Mouse (Mus musculus) c-Kit-negative CD71-positive TER-119-positive erythroid progenitor cells, embryonic 14.5 days (primary cell): ENCODE data around the gene Rasl10b.

ENCODE experiments used
- DNase-seq: peaks from one replicate; pipeline ENCODE4 v3.0.0-alpha.2; 2013; ENCODE audit warnings: low read depth, low spot score

The Rasl10b gene

GRCm38 (mm10) chr11:83462711-83463244, 53.8 kb downstream of the Rasl10b start, which contains the start of gene Mmp28:
Gene Mmp28, minus strand, starts transcription at chr11:83463071.
- no peak for DNase-seq

DNA sequence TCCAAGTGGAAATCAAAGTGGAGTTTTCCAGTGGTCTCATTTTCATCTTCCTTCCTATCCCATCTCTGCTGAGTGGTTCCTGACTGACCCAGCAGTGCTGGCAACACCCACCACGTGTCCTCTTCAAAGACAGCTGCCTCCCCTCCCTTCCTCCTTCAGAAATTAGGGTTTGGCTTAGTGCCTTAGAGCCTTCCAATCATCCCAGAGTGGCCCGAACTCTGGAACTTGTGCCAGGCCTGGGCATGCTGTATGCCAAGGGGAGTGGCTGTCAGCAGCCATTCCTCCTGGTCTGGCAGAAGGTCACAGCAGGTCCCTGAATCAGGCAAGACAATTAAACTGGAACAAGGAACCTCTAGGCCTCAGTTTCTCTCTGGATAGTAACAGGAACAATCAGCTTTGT, 57.0 kb downstream of the Rasl10b start:
- DNase-seq = no peak

DNA sequence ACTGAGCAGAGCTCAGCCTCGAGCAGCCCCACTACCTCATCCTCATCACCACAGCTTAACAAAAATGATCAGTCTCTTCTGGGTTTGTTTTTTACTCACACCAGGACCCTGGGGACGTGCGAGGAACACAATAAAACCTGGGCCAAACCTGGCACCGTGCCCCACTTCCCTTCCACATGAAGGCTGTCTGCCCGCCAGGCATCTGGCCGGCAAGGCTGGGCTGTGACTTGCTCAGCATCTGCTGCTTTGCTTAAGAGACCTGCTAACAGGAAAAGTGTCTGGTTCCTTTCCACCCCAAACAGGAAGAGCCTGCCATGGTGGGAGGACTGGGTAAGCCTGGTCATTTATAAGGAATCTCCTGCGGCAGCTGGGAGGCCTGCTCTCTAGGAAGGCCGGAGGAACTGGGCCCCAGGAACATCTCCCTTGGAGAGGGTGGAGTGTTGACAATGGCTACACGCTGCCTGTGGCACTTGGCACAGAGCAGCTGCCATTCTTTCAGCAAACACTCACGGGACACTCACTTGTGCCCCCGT, 58.2 kb downstream of the Rasl10b start:
- DNase-seq = no peak

DNA sequence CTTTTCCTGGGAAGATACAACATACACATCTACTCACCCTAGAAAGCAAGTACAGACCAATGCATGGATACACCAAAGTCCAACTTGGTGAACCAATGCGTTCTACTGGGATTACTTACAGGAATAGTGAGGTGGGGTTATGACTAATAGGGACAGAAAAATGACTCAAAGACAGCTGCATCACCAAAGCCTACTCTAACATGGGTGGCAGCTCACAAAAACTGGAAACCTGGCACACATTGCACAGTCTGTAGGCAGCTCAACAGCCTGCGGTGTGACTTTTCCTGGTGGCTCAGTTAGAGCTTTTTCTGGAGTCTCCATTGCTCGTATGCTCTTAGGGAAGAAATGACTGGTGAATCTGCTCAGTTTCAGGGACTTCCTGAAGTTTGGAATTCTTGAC, 59.8 kb downstream of the Rasl10b start:
- DNase-seq = no peak
